Mouse (Mus musculus) MEL (cell line): ENCODE data around the gene Trim14.

Experiments used
- CHD2 ChIP-seq: IDR thresholded peaks from 2 replicates; pipeline ENCODE4 v1.6.1; 2011; ENCODE audit warnings: low read length, improper control_type of control experiment
- CTCF ChIP-seq, 3 experiments: IDR thresholded peaks in 2 of 3; conservative IDR thresholded peaks in 1 of 3; 2 replicates each; pipeline ENCODE4 v1.5.1; 2011 to 2012; ENCODE audit warnings: low read length in 3 of 3, low read depth in 2 of 3, mild to moderate bottlenecking in 2 of 3, improper control_type of control experiment in 1 of 3, inconsistent platforms in 1 of 3, mixed read lengths in 1 of 3, moderate library complexity in 1 of 3; ENCODE audit not compliant: control insufficient read depth in 1 of 3, insufficient read depth in 1 of 3, poor library complexity in 1 of 3, severe bottlenecking in 1 of 3
- E2F4 ChIP-seq: IDR thresholded peaks from 2 replicates; pipeline ENCODE4 v1.6.1; 2011; ENCODE audit warnings: low read depth, low read length, improper control_type of control experiment, borderline replicate concordance
- EP300 ChIP-seq, 2 experiments: IDR thresholded peaks; 2 replicates each; pipeline ENCODE4 v1.6.1; 2011; ENCODE audit warnings: improper control_type of control experiment in 2 of 2, low read length in 2 of 2, low read depth in 1 of 2, mild to moderate bottlenecking in 1 of 2
- GATA1 ChIP-seq: IDR thresholded peaks from 2 replicates; pipeline ENCODE4 v1.6.1; 2011; ENCODE audit warnings: low read depth, low read length, improper control_type of control experiment
- MAX ChIP-seq: IDR thresholded peaks from 2 replicates; pipeline ENCODE4 v1.6.1; 2011; ENCODE audit warnings: low read length, improper control_type of control experiment
- MAZ ChIP-seq: IDR thresholded peaks from 2 replicates; pipeline ENCODE4 v1.6.1; 2012; ENCODE audit warnings: low read depth, mild to moderate bottlenecking, inconsistent platforms, low read length, improper control_type of control experiment
- POLR2A ChIP-seq, 2 experiments: IDR thresholded peaks; 2 replicates each; pipeline ENCODE4 v1.6.1; 2011 to 2012; ENCODE audit warnings: low read length in 2 of 2, mild to moderate bottlenecking in 2 of 2, control low read depth in 1 of 2, improper control_type of control experiment in 1 of 2, low read depth in 1 of 2, moderate library complexity in 1 of 2; ENCODE audit not compliant: control insufficient read depth in 1 of 2, insufficient read depth in 1 of 2, poor library complexity in 1 of 2
- RCOR1 ChIP-seq: IDR thresholded peaks from 2 replicates; pipeline ENCODE4 v1.6.1; 2012; ENCODE audit warnings: low read depth, mild to moderate bottlenecking, inconsistent platforms, low read length, improper control_type of control experiment
- TAL1 ChIP-seq: IDR thresholded peaks from 2 replicates; pipeline ENCODE4 v1.6.1; 2012; ENCODE audit warnings: mild to moderate bottlenecking, inconsistent platforms, low read length, moderate library complexity, mixed read lengths
- TBP ChIP-seq: IDR thresholded peaks from 2 replicates; pipeline ENCODE4 v1.8.0; 2011; ENCODE audit warnings: low read depth, low read length, improper control_type of control experiment
- TCF12 ChIP-seq: IDR thresholded peaks from 2 replicates; pipeline ENCODE4 v1.6.1; 2014; ENCODE audit warnings: low read depth, mild to moderate bottlenecking, inconsistent platforms, low read length, improper control_type of control experiment, moderate library complexity
- ZNF384 ChIP-seq: IDR thresholded peaks from 2 replicates; pipeline ENCODE4 v1.6.1; 2012; ENCODE audit warnings: low read depth, mild to moderate bottlenecking, inconsistent platforms, low read length, improper control_type of control experiment

GRCm38 (mm10) chr4:46541707-46542106 is 5.8 kb upstream of the Trim14 start:
- TF ChIP-seq CTCF (IDR thresholded peaks at IDR 0.05 in 2 of 3, conservative IDR thresholded peaks at IDR 0.05 in 1 of 3; ENCODE audit: control insufficient read depth in 1 of 3, insufficient read depth in 1 of 3, low read depth in 2 of 3, low read length in 3 of 3, poor library complexity in 1 of 3, severe bottlenecking in 1 of 3), result no peak
- TF ChIP-seq TAL1, result no peak
- no peak for TF ChIP-seq EP300 (IDR thresholded peaks at IDR 0.05; ENCODE audit: low read depth in 1 of 2, low read length in 2 of 2)
- no peak for TF ChIP-seq RCOR1
- no peak for TF ChIP-seq POLR2A (IDR thresholded peaks at IDR 0.05; ENCODE audit: control insufficient read depth in 1 of 2, insufficient read depth in 1 of 2, low read depth in 1 of 2, low read length in 2 of 2, poor library complexity in 1 of 2)
- no peak for TF ChIP-seq GATA1
- no peak for TF ChIP-seq ZNF384
- no peak for TF ChIP-seq MAZ
- TF ChIP-seq TBP, result no peak
- TF ChIP-seq TCF12, result no peak
- no peak for TF ChIP-seq MAX
- no peak for TF ChIP-seq E2F4
- no peak for TF ChIP-seq CHD2
